In genomic region chr5:119387261-119387660, GRCm38 (mm10) we compare ENCODE assay signal across 20 mouse cellular contexts.
DNase-seq lines count a peak whose midpoint lies in the region; TF ChIP-seq lines count a peak whose summit lies in the region.
"Had no signal": no experiment of that assay in that cellular context is flagged by ENCODE, and none has a peak within 500 bp of the region (broad histone marks: within the 10 kb centered on the region; RNA-seq: fewer than 3 reads in every experiment).

No protein-coding gene starts in this region.

- in situ Hi-C loops in ES-E14 (cut with MboI; ENCODE audit: low sequenced_read_pairs in 2 of 2, unreplicated experiment in 2 of 2): no loop called here

- TF ChIP-seq POLR2A in lung, adult 2 months (IDR thresholded peaks at IDR 0.05; ENCODE audit: borderline replicate concordance, extremely low read depth, low read depth, low read length): no peak

- H3K36me3 ChIP-seq in ES-E14 (ENCODE audit: control insufficient read depth, insufficient read depth, low read length, poor library complexity, severe bottlenecking): no peaks in the 10 kb centered on the region
- H3K36me3 ChIP-seq: forebrain, embryonic 15.5 days; heart, embryonic 15.5 days; hindbrain, embryonic 10.5 days; intestine, embryonic 15.5 days; kidney, embryonic 15.5 days had no signal

- peak; percentile 29 to 39 for DNase-seq in cerebellum, postnatal 10 days
- no peak for DNase-seq in cerebellum, adult 9-10 months
- DNase-seq in ES-E14 (ENCODE audit: low read depth, low spot score): peak; percentile 22
- DNase-seq in R1 (ENCODE audit: low read depth, low spot score): peak; percentile 29
- DNase-seq in lung, adult 2 months: no peak
- no peak for DNase-seq in lung, postnatal 25 days (ENCODE audit: low spot score)
- DNase-seq: B cell, adult 2 months; cerebellum, adult 11 months; cerebellum, adult 8-10 months; cerebellum, postnatal 36 days; gastrocnemius, postnatal 10 days; heart, adult 2 months; heart, postnatal 14 days; kidney, adult 2 months had no signal

- no peak overlapping the region for H3K4me3 ChIP-seq in ES-E14 (ENCODE audit: insufficient read depth in 1 of 2, low read depth in 1 of 2, low read length in 2 of 2, poor library complexity in 1 of 2, severe bottlenecking in 1 of 2)
- no peak overlapping the region for H3K4me3 ChIP-seq in lung, adult 2 months (replicated peaks; ENCODE audit: extremely low read depth, low read depth, low read length)
- H3K4me3 ChIP-seq: forebrain, embryonic 15.5 days; heart, adult 2 months; heart, embryonic 15.5 days; hindbrain, embryonic 10.5 days; intestine, embryonic 15.5 days; kidney, embryonic 15.5 days had no signal

- no peak for TF ChIP-seq CTCF in lung, adult 2 months (IDR thresholded peaks at IDR 0.05; ENCODE audit: insufficient read depth, low read length)

- 62% methylated on average over 2 of the region's 2 CpGs for WGBS in lung, adult 2 months

- peaks cover 3 to 13% of the 10 kb centered on the region in 2 experiments; a peak in 3 of 4 replicates for H3K4me1 ChIP-seq in ES-E14 (ENCODE audit: control insufficient read depth in 2 of 2, insufficient read depth in 2 of 2, low read length in 2 of 2, poor library complexity in 1 of 2)
- no peaks in the 10 kb centered on the region for H3K4me1 ChIP-seq in lung, adult 2 months (ENCODE audit: control insufficient read depth, insufficient read depth, low read length)
- H3K4me1 ChIP-seq: heart, embryonic 15.5 days; intestine, embryonic 15.5 days had no signal

- H3K9me3 ChIP-seq in ES-E14 (ENCODE audit: control insufficient read depth, insufficient read depth, low read depth, low read length): no peaks in the 10 kb centered on the region
- H3K9me3 ChIP-seq: forebrain, embryonic 15.5 days; heart, embryonic 15.5 days; hindbrain, embryonic 10.5 days; intestine, embryonic 15.5 days; kidney, embryonic 15.5 days had no signal

- no peak overlapping the region for H3K9ac ChIP-seq in ES-E14 (ENCODE audit: insufficient read depth, low read depth, low read length, poor library complexity, severe bottlenecking)
- H3K9ac ChIP-seq: forebrain, embryonic 15.5 days; heart, embryonic 15.5 days; hindbrain, embryonic 14.5 days; intestine, embryonic 15.5 days; kidney, embryonic 15.5 days had no signal

- no peak overlapping the region for H3K27ac ChIP-seq in ES-E14 (ENCODE audit: insufficient read depth, low read depth, low read length, poor library complexity, severe bottlenecking)
- H3K27ac ChIP-seq: forebrain, embryonic 15.5 days; heart, adult 2 months; heart, embryonic 15.5 days; hindbrain, embryonic 10.5 days; hindbrain, embryonic 14.5 days; intestine, embryonic 15.5 days; kidney, embryonic 15.5 days had no signal

TF ChIP-seq in ES-E14, 5 proteins besides CTCF, POLR2A, EP300 and RAD21:
- TF ChIP-seq MAFK (IDR thresholded peaks at IDR 0.05; ENCODE audit: insufficient read depth, low read depth, low read length): no peak
- no peak for TF ChIP-seq ZNF384 (IDR thresholded peaks at IDR 0.05; ENCODE audit: low read depth, low read length)
- no peak for TF ChIP-seq ZC3H11A (IDR thresholded peaks at IDR 0.05; ENCODE audit: borderline replicate concordance, low read depth, low read length)
- no peak for TF ChIP-seq CHD2 (IDR thresholded peaks at IDR 0.05; ENCODE audit: low read depth, low read length)
- no peak for TF ChIP-seq HCFC1 (IDR thresholded peaks at IDR 0.05; ENCODE audit: borderline replicate concordance, insufficient read depth, low read length)

Comparison
In these comparisons a context has a peak if more than half of its experiments do, and no peak if none do; other contexts are left out.
1. DNase-seq: peak in cerebellum, postnatal 10 days (2 of 2), ES-E14 (single experiment) and R1 (single experiment); none in cerebellum, adult 9-10 months (single experiment), lung, adult 2 months (single experiment) and lung, postnatal 25 days (single experiment).